Mouse (Mus musculus) neural tube, embryonic 15.5 days (tissue): ENCODE measurements around the gene Rfx2. TPM values are rescaled to one million over a fixed set of nuclear protein-coding genes. Genes with fewer than 3 reads are reported as not detected.

Source experiments
- ATAC-seq: fragments of 200-750 bp; cut with Nextera tagmentation; 2 replicates; pipeline ENCODE4 v1.8.0; 2017; ENCODE audit warnings: mild to moderate bottlenecking, moderate TSS enrichment, moderate library complexity; ENCODE audit not compliant: low FRiP score
- H3K27ac ChIP-seq: fragments of 300-500 bp; sonication (generic); replicated peaks from 2 replicates; pipeline ENCODE4 v1.5.1; 2015; ENCODE audit warnings: mild to moderate bottlenecking, inconsistent platforms
- H3K27me3 ChIP-seq: fragments of 300-500 bp; sonication (generic); replicated peaks from 2 replicates; pipeline ENCODE4 v1.6.1; 2015; ENCODE audit warnings: inconsistent platforms
- H3K36me3 ChIP-seq: fragments of 300-500 bp; sonication (generic); 2 replicates; pipeline ENCODE4 v1.6.1; 2015; ENCODE audit warnings: inconsistent platforms
- H3K4me1 ChIP-seq: fragments of 300-500 bp; sonication (generic); 2 replicates; pipeline ENCODE4 v1.6.1; 2015; ENCODE audit warnings: inconsistent platforms
- H3K4me2 ChIP-seq: fragments of 300-500 bp; sonication (generic); 2 replicates; pipeline ENCODE4 v1.6.1; 2015; ENCODE audit warnings: inconsistent platforms, mild to moderate bottlenecking, moderate library complexity
- H3K4me3 ChIP-seq: fragments of 300-500 bp; sonication (generic); replicated peaks from 2 replicates; pipeline ENCODE4 v1.5.1; 2015; ENCODE audit warnings: mild to moderate bottlenecking, inconsistent platforms
- H3K9ac ChIP-seq: fragments of 300-500 bp; sonication (generic); replicated peaks from 2 replicates; pipeline ENCODE4 v1.6.1; 2015; ENCODE audit warnings: mild to moderate bottlenecking, inconsistent platforms
- H3K9me3 ChIP-seq: fragments of 300-500 bp; sonication (generic); replicated peaks from 2 replicates; pipeline ENCODE4 v1.6.1; 2016; ENCODE audit warnings: inconsistent platforms
- WGBS: fragments of 180-500 bp; shearing (Covaris S2); methylation state at CpG from one replicate; pipeline ENCODE4 v1.1.7; 2015; ENCODE audit warnings: mixed read lengths; 5-methylcytosine and 5-hydroxymethylcytosine counted together
- polyA plus RNA-seq: library from polyadenylated mRNA; unstranded; fragments of >200 nt; fragmentation: Nextera tagmentation; extraction: Ambion mirVana; gene quantifications from 2 replicates; pipeline ENCODE4 v1.2.1, GENCODE M21; 2015

Rfx2 gene
- polyA plus RNA-seq, 1 experiment from 2014 or later = 5.1 TPM

DNA sequence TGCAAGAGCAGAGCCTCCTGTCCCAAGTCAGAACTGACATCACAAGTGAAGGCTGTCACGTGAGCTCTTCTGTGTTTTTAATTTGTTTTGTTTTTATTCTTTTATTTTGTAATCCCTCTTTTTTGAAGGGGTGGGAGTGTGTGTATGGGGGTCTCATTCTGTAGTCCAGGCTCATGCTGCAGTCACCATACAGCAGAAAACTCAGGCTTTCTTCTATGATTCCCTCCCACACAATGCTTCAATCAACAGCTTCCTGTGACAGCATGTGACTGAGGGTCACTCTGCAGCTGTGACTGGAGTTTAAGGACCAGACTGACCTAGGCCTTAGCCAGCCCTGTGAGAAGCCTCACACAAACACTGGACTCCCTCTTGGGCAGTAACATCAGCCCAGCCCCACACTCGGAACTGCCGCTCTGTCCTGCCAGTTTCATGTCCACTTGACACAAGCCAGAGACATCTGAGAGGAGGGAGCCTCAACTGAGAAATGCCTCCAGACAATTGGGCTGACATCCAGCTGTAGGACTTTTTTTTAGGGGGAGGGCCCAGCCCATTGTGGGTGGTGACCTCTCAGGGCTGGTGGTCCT is 51.9 kb downstream of the Rfx2 start:
- H3K9me3 ChIP-seq = no peaks in the 10 kb centered on the region
- peaks cover 8% of the 10 kb centered on the region; the same call in 1 of the 2 replicates for H3K36me3 ChIP-seq
- H3K27ac ChIP-seq = no peak overlapping the region
- no peak overlapping the region for H3K4me2 ChIP-seq
- H3K4me3 ChIP-seq = no peak overlapping the region
- H3K27me3 ChIP-seq = no peaks in the 10 kb centered on the region
- H3K9ac ChIP-seq = no peak overlapping the region
- H3K4me1 ChIP-seq = no peaks in the 10 kb centered on the region
- 71% methylated on average over 3 of the region's 3 CpGs for WGBS
- no peak for ATAC-seq

DNA sequence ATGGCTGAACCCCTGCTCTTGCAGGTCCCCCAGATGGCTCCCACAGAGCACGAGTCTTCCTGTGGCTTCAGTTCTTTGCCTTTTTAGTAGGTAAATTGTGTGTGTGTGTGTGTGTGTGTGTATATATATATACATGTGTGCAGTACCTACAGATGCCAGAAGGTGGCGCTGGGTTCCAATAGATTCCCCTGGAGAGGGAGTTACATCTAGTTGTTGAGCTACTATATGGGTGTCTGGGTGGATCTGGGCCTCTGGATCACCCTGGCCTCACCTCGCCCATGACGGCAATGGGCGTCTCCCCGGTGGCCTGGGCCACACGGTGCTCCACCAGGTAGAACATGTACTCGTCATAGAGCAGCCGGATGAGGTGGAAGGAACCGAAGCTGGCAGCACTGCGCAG is 53.2 kb downstream of the Rfx2 start:
- H3K36me3 ChIP-seq = peaks cover 8% of the 10 kb centered on the region; the same call in 1 of the 2 replicates
- no peaks in the 10 kb centered on the region for H3K27me3 ChIP-seq
- H3K4me2 ChIP-seq = no peak overlapping the region
- no peak overlapping the region for H3K4me3 ChIP-seq
- H3K4me1 ChIP-seq = no peaks in the 10 kb centered on the region
- 94% methylated on average over 11 of the region's 11 CpGs for WGBS
- ATAC-seq = no peak
- no peak overlapping the region for H3K27ac ChIP-seq
- no peaks in the 10 kb centered on the region for H3K9me3 ChIP-seq
- no peak overlapping the region for H3K9ac ChIP-seq

DNA sequence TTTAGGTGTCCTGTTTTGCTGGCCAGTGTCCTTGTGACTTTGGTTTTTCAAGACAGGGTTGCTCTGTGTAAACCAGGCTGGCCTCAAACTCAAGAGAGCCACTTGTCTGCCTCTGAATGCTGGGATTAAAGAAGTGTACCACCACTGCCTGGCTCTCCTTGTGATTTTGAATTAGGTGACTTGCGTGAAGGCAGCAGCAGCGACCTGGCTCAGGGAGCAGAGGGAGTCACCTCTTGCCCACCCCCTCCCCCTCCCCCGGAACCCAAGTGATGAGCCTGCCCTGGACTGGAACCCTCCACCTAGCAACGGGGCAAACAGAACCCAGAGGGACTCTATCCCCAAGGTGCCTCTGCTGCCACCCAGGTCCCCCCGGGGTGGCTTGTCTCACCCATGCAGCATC is 60.9 kb downstream of the Rfx2 start, which contains the start of gene Prr22:
Gene Prr22 (plus strand): TSS at position 301 of the 400 bp plus-strand sequence.
- H3K9ac ChIP-seq = no peak within 1 kb of the TSS
- H3K9me3 ChIP-seq = no peaks in the 10 kb centered on the region
- no peak for ATAC-seq
- no peaks in the 10 kb centered on the region for H3K27me3 ChIP-seq
- peaks cover 7% of the 10 kb centered on the region for H3K4me1 ChIP-seq
- no peak within 1 kb of the TSS for H3K4me2 ChIP-seq
- no peak within 1 kb of the TSS for H3K4me3 ChIP-seq
- no peak within 1 kb of the TSS for H3K27ac ChIP-seq
- WGBS = 92% methylated on average over 5 of the region's 5 CpGs
- H3K36me3 ChIP-seq = peaks cover 39% of the 10 kb centered on the region

DNA sequence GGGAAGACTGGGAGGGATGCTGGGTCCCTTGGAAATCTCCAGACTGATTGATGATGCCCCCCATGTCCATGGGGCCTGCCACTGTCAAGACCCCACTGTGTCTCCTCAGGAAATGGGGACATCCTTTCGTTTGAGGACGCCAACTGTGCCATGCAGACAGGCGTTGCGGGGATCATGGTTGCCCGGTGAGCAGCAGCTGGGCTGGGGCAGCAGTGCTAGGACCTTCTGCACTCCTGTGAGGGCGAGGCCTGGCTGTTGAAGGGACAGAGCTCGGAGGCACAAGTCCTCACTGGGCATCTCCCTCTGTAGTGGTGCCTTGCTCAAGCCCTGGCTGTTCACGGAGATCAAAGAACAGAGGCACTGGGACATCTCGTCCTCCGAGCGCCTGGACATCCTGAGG is 61.9 kb downstream of the Rfx2 start:
- peaks cover 12% of the 10 kb centered on the region for H3K4me1 ChIP-seq
- no peak overlapping the region for H3K4me2 ChIP-seq
- H3K9ac ChIP-seq = no peak overlapping the region
- WGBS = 97% methylated on average over 11 of the region's 11 CpGs
- no peak for ATAC-seq
- no peaks in the 10 kb centered on the region for H3K27me3 ChIP-seq
- H3K36me3 ChIP-seq = peaks cover 39% of the 10 kb centered on the region
- no peak overlapping the region for H3K27ac ChIP-seq
- H3K4me3 ChIP-seq = no peak overlapping the region
- H3K9me3 ChIP-seq = no peaks in the 10 kb centered on the region

DNA sequence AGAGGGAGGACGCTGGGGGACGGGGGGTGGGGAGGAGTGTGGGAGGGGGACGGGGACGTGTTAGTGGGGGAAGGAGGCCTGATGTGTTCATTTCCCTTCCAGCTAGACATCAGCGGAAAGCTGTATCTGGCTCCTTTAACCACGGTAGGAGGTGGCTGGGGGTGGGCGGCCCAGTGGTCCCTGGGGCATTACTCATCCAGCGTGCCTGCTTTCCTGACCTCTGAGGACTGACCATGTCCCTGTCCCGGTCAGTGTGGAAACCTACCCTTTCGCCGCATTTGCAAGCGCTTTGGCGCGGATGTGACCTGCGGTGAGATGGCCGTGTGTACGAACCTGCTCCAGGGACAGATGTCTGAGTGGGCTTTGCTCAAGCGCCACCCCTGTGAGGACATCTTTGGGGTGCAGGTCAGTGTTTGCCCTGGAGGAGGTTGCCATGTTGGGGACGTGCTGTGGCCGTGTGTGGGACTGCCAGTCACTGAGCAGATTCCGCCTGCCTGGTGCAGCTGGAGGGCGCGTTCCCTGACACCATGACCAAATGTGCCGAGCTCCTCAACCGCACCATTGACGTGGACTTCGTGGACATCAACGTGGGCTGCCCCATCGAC is 63.2 kb downstream of the Rfx2 start:
- Histone ChIP-seq H3K4me3 (no peak overlapping the region), H3K27me3 (no peaks in the 10 kb centered on the region), H3K36me3 (peaks cover 39% of the 10 kb centered on the region), H3K27ac (no peak overlapping the region), H3K9me3 (no peaks in the 10 kb centered on the region), H3K4me2 (no peak overlapping the region), H3K9ac (no peak overlapping the region), H3K4me1 (peaks cover 23% of the 10 kb centered on the region)
- ATAC-seq = no peak
- 94% methylated on average over 29 of the region's 29 CpGs for WGBS

DNA sequence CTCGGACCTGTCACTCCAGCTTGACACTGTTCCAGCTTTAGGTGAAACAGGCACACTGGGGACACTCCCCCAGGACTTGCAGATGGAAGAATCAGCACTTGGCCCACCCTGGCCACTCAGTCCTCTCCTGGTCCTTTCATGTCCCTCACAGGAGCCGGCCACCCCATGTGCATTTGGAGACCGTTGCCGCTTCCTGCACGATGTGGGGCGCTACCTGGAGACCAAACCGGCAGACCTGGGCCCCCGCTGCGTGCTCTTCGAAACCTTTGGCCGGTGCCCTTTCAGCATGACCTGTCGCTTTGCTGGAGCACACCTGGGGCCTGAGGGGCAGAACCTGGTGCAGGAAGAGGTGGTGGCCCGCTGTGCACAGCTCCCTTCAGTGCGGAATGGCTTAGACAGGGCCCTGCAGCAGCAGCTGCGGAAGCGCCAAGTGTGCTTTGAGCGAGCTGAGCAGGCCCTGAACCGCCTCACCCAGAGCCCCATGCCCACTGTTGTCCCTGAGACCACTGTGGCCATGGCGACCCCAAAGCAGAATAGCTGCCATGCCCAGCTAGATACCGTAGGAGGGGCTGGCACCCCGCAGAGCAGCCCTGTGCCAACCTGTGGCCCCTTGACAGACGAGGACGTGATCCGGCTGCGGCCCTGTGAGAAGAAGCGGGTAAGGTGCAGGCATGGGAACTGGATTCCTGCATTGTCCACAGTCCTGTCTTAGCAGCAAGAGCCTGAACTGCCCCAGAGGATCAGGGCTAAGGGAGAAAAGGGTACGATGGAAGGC is 64.0 kb downstream of the Rfx2 start:
- Histone ChIP-seq H3K9ac (no peak overlapping the region), H3K27me3 (no peaks in the 10 kb centered on the region), H3K9me3 (no peaks in the 10 kb centered on the region), H3K4me2 (no peak overlapping the region), H3K27ac (no peak overlapping the region), H3K36me3 (peaks cover 39% of the 10 kb centered on the region), H3K4me3 (no peak overlapping the region), H3K4me1 (peaks cover 31% of the 10 kb centered on the region)
- 94% methylated on average over 27 of the region's 27 CpGs for WGBS
- ATAC-seq = no peak

DNA sequence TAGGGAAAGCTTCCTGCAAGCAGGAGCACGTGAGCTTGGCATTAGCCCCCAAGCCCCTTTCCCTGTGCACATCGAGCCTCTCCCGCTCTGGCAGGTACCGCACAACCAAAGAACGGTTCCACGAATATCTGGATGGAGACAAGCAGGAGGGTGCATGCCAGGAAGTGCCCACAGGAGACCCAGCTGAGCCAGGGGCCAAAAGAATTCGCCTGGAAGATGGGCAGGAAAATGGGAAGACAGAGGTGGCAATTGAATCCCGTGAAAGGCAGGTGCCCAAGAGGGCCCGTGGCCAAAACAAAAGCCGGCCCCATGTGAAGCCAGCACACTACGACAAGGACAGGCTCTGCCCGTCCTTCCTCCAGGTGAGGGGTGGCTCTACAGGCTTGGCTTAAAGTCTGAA is 65.4 kb downstream of the Rfx2 start:
- WGBS = 56% methylated on average over 12 of the region's 12 CpGs
- H3K9ac ChIP-seq = peak overlapping the region; percentile 81
- peak overlapping the region; percentile 84 for H3K4me2 ChIP-seq
- no peaks in the 10 kb centered on the region for H3K9me3 ChIP-seq
- H3K4me3 ChIP-seq = peak overlapping the region; percentile 84
- H3K4me1 ChIP-seq = peaks cover 36% of the 10 kb centered on the region
- peak overlapping the region; percentile 98 for H3K27ac ChIP-seq
- H3K36me3 ChIP-seq = peaks cover 38% of the 10 kb centered on the region
- ATAC-seq = peak; percentile 6
- 0 out of 2 replicates have a peak, but pooled peaks cover 5% of the 10 kb centered on the region for H3K27me3 ChIP-seq

DNA sequence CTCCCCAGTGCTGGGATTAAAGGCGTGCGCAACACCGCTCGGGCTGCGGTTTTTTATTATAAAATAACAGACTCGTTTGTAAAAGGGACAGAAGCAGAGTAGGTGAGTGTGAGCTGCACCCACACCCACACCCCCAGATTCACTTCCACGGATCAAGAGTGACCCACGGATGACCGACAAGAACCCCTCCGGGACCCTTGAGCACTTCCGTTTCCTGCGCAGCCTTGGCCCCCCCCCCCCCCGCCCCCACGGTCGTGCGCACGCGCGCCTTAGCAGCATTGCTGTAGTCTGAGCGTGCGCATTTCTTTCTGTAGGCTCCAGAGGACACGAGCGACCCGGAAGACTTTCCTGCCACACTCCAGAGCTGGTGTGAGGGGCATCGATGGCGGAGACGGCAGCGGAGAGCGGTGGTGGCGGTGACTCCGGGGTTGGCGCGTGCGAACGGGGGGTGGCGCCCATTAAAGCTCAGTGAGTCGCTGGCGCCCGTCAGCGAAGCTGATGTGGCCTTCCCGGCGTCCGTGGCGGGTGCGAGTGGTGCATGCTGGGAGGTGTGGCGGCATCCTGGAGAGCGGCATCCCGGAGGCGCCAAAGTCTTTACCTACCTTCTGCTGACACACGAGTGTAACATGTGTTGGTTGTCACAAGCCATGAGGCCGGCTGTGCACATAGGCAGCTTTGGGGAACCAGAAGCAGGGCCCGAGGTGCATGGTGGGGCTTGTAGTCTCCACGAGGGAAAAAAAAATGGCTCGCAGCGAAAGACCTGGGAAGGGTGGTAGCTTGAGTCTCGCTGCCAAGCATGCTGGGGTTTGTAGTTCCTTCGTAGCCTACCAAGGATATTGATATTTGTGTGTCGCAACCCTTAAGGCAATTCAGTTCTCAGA is 66.1 kb downstream of the Rfx2 start, which contains the start of gene Dus3l:
Gene Dus3l (plus strand): TSS at position 284 of the 881 bp plus-strand sequence.
- Histone ChIP-seq H3K27me3 (peaks cover 12% of the 10 kb centered on the region; the same call in 1 of the 2 replicates), H3K4me1 (peaks cover 36% of the 10 kb centered on the region), H3K36me3 (peaks cover 33% of the 10 kb centered on the region), H3K4me3 (peak within 1 kb of the TSS; percentile 84), H3K9ac (peak within 1 kb of the TSS; percentile 81), H3K4me2 (peak within 1 kb of the TSS; percentile 84), H3K27ac (peak within 1 kb of the TSS; percentile 98), H3K9me3 (no peaks in the 10 kb centered on the region)
- peak; percentile 86 for ATAC-seq
- 2% methylated on average over 57 of the region's 58 CpGs for WGBS

DNA sequence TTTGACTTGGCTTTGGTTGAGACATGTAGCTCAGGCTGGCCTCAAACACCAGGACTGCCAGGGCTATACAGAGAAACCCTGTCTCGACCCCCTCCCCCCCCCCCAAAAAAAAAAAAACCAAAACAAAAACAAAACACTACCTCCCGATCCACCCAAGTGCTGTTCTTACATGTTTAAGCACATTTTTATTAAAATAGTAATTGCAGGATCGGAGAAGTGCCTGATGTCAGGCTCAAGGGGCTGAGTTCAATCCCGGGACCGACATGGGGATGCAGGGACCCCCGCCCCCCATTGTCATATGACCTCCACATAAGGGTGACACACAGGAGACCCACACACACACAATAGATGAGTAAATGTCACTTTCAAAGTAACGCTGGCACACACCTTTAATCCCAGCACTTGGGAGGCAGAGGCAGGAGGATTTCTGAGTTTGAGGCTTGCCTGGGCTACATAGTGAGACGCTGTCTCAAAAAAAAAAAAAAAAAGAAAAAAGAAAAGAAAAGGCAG is 67.0 kb downstream of the Rfx2 start:
- no peaks in the 10 kb centered on the region for H3K9me3 ChIP-seq
- ATAC-seq = no peak
- peak overlapping the region; percentile 50 for H3K9ac ChIP-seq
- H3K4me2 ChIP-seq = peak overlapping the region; percentile 84
- peaks cover 21% of the 10 kb centered on the region for H3K27me3 ChIP-seq
- H3K4me3 ChIP-seq = peak overlapping the region; percentile 84
- 83% methylated on average over 8 of the region's 8 CpGs for WGBS
- peaks cover 36% of the 10 kb centered on the region for H3K4me1 ChIP-seq
- peaks cover 24% of the 10 kb centered on the region for H3K36me3 ChIP-seq
- H3K27ac ChIP-seq = peak overlapping the region; percentile 98; the same call in 1 of the 2 replicates

DNA sequence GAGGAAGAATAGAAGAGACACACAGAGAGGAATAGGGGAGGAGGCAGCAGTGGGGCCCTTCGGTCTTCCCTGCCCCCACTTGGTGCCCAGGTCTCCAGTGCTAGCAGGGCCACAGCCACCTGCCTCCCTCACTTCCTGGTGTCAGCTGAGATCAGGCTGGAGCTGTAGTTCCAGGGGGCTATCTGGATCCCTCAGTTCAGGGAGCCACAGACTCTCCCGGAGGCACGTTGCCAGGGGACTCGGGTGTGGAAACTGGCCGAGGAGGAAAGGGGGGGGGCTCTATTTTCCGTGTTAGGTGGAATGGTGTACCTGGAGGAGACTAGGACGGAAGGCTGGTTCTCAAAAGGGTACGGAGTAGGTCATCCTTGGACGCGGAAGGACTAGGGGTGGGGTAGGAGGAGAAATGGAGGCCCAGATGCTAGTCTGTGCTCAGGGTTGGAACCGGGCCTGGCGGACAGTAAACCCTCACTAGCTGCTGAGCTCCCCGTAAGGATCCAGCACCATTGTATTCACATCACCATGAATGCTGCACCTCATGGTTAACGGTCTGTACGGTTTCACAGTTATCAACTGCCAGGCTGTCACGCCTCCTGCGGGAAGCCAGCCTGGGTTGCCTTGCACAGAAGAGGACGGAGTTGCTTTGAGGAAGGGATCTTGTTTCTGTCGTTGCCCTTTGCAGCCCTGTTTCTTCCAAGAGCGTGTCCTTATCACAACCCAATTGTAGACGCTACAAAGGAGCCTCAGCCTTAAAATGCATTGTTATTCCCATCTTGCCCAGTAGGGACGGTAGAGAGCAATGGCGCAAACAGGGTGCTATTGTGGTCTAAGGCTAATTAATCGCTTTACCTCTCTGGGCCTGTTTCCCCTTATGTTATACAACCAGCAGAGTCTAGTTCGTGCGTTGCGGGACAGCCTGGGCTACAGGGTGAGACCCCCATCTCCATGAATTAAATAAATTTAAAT is 67.8 kb downstream of the Rfx2 start:
- peak overlapping the region; percentile 87 for H3K4me2 ChIP-seq
- no peaks in the 10 kb centered on the region for H3K9me3 ChIP-seq
- H3K27ac ChIP-seq = peak overlapping the region; percentile 94
- no peak for ATAC-seq
- H3K27me3 ChIP-seq = peaks cover 25% of the 10 kb centered on the region
- H3K9ac ChIP-seq = peak overlapping the region; percentile 74
- 49% methylated on average over 27 of the region's 27 CpGs for whole genome bisulfite sequencing
- H3K4me3 ChIP-seq = no peak overlapping the region
- peaks cover 38% of the 10 kb centered on the region for H3K4me1 ChIP-seq
- peaks cover 16% of the 10 kb centered on the region for H3K36me3 ChIP-seq
